Mouse (Mus musculus) adrenal gland, postnatal 25 days (tissue): ENCODE measurements around the gene Calm2. TPM values are rescaled to one million over a fixed set of nuclear protein-coding genes. Genes with fewer than 3 reads are reported as not detected.

Experiments
- DNase-seq: peaks from one replicate; pipeline ENCODE4 v3.0.0; 2021; ENCODE audit warnings: mixed read lengths
- total RNA-seq: library from RNA; stranded (reverse); gene quantifications from 2 replicates; pipeline ENCODE4 v1.2.3, GENCODE M21; 2021

The Calm2 gene
- total RNA-seq, 1 experiment from 2014 or later = 582 TPM

DNA sequence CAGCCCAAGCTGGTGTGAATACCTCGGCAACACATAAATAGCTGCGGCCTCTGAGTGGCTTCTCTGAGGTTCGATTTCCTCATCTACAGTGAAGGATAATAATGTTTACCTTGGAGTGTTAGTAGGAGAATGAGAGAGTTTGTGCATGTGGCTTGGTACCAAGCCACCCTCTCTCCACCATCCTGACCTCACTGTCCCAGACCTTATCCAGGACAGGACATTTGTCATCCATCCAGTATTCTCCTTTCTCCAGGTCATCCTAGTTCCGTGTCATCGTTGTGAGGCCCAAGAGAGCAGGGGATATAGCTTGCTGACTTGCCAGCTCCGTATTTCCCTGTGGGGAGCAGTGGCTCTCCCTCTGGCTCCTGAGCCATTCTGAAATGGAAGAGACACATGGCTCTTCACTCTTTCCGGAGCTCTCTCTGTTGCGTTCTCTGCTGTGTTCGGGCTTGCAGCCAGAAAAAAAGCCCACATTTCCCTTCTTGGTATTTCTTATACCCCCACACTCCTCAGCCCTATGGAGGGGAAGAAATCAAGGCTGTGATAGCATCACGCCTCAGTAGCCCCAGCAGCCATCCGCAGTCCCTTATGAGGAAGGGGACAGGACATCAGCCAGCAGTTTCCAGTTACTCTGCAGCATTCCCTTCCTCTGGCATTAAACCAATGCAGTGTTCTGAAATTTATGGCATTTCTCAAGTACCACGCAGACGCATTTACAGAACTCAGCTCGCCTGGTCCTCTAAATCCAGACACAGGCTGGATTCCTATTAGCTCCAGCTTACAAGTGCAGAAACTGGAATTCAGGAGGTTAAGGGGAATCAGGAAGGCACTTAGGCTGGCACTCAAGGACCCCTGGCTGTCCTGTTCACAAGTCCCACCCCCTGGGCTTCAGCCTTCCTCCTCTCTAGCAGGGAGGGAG, 13.3 kb upstream of the Calm2 start:
- DNase-seq = no peak

DNA sequence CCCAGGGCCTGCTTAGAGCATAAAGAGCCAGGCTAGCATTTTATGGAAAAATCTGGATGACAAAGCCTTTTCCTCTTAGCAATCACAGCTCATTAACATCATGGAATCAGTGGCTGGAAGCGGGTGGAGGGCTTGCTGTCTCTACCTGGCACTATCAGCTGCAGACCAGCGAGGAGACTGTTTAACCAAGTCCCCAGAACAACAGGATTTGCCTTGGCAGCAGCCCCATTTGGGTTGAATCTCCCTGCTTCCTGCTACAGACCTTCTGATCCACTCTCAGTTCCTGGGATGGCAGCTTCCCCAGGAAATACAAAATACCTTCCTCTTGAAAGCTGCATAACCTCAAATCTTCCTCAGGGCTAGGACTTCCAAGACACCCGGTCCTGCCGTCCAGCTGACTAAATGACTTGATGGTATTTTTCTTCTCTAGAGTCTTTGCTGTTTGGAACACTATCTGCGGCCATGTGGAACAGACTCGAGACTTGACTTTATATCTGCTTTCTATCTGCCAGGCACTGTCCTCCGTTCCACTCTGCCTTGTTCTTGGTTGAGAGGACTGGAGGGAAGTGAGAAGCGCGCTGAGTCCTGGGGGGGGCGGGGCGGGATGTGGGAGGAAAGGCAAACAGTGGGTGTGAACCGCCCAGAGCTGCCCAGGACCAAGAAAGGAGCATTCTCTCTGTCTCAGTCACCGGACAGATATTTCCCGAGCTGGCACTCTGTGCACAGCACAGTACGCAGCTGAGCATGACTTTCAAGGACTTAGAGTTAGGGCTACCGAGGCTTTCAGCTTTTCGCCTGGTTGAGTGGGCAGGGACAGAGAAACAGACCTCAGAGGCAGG, 12.4 kb upstream of the Calm2 start:
- peak; percentile 65 for DNase-seq

DNA sequence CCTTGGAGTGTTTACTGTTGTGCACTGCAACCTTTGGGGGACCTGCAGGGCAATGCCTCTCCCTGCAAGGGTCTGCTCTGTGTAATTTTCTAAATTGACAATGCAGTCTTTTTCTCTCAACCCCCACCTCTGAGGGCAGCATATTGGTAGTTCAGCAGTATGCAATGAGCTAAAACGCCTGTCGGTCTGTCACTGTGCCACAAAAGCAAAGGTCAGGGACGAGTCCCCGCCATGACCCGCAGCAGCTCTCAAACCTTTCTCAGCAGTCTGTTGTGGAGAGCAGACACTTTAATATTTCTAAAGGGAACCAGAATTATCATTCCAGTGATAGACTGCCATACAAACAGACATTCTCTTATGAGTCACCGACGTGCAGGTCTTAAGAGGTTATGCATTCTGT, 11.2 kb upstream of the Calm2 start:
- DNase-seq = peak; percentile 50

DNA sequence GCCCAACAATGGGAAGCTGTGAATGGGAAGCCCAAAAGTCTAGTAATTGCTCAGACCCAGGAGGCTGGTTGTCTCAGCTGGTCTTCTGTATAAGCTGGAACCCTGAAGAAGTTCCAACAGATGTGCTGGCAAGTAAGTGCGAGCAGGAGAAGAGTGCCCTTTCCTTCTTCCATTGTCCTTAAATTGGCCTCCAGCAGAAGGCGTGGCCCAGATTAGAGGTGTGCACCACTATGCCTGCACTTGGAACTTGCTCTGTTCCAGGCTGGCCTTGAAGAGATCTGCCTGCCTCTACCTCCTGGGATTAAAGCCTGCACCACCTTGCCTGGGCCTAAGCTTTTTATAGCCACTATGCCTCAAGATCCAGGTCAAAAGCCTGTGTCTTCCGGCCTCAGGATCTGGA, 7.4 kb upstream of the Calm2 start:
- no peak for DNase-seq

DNA sequence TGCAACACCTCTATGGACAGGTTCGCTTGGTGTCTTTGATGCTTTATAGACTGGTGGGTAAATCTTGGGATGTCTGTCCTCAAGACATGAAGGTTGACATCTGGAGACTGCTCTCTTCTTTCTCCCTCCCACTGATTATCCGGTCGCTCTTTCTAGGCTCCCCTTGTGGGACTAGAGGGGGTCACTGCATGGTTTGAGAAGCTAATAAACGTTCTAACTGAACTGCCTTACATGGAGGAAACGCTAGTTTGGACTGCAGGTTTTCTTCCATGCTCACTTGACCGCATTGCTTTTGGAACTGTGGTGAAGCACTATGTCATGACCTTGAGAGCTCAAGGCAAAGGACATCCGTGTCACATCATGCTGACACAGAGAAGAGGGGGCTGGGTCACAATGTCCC, 6.6 kb upstream of the Calm2 start:
- no peak for DNase-seq

DNA sequence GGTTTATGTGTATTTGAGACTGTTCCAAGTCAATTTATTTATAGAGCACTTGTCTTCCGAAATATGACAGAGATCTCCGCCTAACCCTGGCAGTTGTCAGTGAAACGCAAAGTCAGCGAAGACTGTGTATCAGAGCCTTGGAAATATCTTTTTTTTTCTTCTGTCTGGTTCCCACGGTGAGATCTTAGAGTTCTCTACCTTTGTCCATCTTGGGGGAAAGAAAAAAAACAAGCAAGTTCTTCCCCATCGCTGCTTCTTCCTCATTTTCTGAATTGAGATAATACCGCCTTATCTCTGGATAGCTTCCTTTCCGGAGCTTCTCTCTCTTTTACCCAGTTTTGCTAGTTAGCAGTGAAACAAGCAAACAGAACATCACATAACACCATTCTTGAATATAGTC, 2.1 kb upstream of the Calm2 start:
- no peak for DNase-seq

DNA sequence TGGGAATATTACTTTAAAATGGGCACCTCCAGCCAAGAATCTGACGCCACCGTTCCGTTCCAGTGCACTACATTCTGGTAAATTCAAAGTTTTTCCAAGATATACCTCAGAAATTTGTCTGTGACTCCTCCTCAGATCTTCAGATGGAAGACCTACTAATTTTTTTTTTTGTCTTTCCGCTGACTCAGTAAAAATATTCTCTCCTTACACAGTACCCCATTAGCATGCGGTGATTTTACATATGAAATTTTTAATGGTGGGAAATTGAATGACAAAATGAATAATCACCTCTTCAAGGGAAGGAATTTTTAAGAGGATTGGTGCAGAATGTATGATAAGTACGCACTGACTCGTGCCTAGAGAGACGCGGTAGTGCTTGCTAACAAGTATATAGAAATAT, 1.6 kb upstream of the Calm2 start:
- no peak for DNase-seq

DNA sequence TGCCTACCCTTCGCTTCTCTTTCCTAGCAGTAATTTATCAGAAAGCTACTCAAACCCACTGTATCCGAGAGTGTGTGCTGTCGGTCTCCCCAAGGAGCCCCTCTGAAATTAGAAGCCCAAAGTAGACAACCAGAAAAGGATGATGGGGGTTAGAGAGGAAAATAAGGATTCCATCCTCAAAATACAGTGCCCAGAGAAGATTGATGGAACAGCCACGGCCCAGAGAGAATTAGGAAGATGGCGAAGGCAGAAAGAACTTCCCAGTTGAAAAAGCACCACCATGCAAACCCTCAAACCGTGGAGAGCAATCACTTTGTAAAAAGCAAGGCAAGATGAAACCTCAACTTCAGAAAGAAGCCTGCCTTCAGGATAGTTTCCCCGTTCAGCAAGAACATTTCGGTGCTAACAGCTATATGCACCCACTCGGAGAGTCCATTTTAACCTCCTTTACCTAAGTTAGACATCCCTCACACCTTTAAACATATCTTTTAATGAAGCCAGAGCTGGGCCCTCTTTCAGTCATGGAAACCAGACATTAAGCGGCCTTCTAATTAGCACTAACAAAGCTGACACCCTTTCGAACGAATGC, 971 bp upstream of the Calm2 start:
- no peak for DNase-seq

DNA sequence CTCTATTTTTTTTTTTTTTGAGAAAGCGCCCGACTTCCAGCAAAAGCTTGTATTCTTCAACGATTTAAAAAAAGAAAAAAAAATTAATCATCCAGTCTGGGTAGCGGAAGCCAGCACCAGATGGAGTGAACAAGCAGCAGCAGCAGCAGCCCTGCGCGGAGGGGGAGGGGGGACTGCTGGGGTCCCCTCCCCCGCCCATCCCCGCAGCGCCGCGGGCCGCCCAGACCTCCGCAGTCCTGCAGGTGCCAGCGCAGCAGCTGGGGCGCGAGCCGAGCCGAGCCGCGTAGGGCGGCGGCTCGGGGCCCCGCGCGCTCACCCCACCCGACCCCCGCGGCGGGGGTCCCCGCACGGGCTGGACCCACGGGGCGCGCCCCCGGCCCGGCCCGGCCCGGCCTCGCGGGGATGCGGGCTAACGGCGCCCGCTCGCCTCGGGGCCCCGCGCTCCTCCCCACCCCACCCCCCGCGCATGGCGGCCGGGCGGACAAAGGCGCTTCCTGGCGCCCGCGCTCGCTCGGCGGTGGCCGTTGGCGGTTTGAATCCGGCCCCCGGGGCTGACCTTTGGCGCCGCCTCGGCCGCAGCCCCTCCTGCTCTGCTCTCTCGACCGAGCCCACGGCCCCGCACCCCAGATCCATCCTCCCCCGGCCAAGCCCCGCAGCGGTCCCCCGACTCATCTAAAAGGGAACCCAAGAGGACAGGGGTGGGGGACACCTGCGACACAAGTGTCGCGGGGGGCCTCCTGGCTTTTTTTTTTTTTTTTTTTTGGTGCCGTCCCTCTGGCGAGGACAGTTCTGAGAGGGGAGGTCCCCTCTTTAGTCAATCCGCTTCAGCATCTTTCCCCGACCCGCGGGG, 593 bp downstream of the Calm2 start:
- DNase-seq = peak; percentile 73

DNA sequence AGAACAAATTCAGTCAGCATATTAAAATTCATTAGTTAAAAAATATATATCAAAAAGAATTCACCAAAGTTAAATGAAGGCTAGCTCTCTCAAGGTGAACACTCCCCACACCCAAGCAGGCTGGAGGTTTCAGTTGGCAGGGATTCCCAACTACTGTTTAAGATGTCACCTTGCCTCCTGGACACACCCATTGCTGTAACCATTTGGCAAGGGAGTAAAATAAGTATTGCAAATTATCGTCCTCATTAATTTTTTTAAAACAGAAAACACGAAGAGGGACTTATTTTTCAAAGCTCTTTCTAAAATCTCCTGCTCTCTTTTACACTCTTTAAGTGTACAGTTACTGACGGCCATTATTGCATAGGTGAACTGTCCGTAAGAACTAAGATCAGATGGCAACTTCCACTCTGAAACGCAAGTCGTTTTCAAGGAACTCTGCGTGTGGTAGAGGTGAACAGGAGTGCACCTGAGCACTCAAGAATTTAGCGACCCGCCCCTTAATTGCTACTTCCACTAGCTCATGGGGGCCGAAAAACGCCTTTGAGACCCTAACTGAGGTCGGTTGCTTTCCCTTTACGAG, 1.3 kb downstream of the Calm2 start:
- no peak for DNase-seq

DNA sequence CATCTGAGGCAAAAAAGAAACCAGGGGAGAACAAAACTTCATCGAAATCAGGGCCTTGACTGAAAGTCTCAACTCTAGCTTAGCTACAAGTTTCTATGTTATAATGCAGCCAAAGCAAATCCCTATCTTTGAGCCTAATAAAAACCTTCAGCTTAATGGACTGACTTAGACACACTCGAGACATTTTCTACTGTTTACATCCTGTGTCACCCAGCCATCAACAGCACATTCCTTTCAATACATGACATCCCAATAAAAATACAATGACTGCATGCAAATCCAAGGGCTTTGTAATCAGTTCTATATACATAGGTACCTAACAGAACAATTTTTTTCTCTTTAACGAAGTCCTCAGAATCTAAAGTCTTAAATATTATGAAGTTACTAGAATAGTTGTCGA, 2.0 kb downstream of the Calm2 start:
- no peak for DNase-seq

DNA sequence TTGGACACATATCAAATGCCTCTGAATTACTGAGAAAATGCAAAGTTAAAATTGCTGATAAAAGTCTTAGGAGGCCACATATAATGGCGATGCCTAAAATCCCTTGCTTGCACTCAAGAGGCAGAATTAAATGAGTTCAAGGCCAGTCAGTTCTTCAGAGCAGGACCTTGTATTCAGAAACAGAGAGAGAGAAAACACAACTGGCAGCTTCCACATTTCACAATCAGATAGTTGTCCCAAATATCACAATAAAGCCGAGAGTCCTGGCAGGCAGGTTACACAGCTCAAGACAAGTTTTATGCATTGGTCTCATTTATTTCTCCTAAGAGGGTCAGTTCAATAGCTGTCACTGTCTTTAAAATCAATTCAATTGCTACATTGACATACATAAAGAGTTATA, 5.2 kb downstream of the Calm2 start:
- no peak for DNase-seq

DNA sequence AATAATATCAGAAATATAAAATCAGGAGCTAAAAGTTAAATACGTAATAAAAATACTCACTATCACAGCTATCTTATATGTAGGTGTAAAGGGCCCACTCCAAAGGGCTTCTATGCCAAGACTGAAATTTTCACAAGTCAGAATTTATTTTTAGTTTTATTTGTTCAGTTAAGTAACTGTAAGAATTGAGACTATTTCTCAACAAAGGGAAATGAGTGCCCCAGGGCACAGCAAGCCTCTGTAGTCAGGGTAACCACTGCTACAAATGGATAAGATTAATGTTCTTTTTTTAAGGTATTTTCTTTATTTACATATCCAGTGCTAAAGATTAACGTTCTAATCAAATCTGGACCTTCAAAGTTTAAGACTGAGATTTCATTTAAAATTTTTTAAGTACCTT, 7.3 kb downstream of the Calm2 start:
- no peak for DNase-seq

DNA sequence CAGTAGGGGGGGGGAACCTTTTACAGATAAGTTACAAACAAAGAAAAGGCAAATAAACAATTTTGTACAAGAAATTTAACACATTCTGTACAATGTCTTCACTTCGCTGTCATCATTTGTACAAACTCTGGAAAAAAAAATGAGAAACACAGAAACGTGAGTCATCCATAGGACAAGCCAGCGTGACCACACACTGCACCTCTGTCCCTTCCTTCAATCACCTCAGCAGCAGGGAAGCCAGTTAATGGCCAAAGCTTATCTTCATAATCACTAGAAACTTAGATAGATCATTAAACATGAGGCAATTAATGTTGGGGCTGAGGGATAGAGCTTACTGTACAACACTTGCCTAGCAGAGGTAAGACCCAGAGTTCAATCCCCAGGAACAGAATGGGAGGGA, 12.8 kb downstream of the Calm2 start:
- no peak for DNase-seq

DNA sequence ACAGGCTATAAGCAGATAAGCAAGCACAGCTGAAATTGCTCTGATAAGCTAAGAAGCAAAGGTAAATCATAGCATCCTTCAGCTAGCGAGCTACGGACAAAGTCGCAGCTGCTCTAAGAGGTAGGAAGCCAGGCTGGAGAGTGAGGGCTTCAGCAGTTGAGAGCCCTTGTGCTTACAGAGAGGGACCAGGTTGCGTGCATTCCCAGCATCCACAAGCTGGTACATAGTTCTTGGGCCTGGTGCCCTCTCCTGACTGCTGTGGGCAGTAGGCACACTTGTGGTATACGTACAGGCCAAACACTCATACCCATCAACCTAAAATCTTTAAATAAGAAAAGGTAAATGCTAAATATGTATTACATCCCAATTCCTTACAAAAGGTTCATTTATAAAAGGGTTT, 14.0 kb downstream of the Calm2 start:
- DNase-seq = no peak

DNA sequence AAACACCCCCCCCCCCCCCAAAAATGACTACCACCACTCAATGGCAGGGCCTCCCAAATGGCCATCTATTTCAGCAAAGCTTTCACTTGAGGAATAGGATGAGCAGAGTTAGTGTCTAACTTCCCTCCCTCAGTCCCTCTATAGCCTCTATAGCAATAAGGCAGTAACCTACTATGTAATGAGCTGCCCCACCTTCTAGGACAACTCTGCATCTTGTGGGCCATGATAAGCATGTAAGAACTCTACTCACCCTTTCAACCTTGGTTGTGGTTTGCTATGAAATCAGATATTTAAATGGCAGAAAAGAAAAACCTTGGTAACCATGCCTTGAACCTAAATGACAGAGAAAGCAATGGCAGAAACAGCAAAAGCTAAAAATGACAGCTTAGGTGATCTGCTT, 14.4 kb downstream of the Calm2 start:
- DNase-seq = no peak

DNA sequence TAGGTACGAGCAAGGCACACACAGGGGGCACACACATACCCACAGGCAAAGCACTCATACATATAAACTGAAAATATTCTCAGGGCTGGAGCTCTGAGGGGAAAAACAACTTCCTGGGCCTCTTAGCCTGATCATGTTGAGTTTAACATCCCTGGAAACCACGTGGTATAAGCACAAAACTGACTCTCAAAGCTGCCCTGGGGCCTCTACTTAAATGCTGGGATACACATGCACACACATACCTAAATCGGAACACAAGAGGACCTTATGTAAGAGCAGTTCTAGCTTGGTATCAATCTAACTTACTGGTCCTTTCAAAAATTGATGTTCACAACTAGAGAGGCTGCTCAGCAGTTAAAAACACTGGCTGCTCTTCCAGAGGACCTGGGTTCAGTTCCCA, 17.3 kb downstream of the Calm2 start:
- no peak for DNase-seq

DNA sequence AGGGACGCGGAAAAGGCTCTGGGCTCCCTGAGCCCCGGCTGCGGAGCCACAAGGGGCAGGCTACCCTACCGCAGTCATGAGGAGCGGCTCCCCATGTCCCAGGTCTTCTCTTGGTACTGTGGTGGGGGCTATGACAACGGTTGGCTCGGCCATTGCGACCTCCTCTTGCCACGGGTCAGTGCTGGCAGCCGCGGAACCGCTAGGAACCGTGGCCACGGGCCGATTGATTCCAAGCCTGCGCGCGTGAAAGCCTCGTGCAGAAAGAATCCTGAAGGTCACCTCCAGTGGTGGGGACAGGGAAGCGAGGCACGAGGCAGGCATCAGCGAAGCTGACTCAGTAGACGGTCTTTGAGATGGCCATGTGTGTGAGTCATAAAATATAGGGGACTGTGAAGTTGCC, 19.2 kb downstream of the Calm2 start, which contains the start of gene Stpg4:
Gene Stpg4 (minus strand): TSS at position 231 of the 400 bp plus-strand sequence.
- no peak for DNase-seq

DNA sequence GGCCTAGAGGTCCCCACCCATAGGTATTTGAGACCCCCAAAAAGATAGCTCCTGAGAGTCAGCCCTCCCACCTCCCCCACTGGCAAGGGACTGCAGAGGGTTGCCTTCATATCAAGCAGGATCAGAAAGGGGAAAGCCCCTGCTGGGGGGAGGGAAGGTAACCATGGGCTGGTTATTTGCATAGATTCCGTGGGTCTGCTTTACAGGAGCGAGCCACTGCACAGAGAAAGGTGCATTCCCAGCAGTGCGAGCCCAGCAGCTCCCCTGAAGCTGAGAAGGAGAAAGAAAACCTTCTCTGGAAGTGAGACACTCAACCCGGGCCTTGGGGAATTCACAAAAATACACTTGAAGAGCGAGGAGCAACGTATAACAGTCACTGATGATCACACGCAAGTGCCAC, 28.7 kb downstream of the Calm2 start:
- DNase-seq = no peak

DNA sequence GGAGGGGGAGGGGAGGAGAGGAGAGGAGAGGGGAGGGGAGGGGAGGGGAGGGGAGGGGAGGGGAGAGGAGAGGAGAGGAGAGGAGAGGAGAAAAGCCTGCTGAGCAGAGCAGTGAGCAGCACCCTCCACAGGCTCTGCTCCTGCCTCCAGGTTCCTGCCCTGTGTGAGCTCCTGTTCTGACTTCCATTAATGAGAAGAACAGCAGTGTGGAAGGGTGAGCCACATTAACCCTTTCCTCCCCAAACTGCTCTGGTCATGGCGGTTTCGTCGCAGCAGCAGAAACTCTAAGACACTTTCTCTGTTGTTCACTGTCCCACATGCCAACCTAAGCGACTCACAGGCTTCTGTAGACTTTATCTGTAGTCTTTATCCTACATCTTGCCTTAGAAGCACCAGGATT, 40.1 kb downstream of the Calm2 start:
- no peak for DNase-seq

DNA sequence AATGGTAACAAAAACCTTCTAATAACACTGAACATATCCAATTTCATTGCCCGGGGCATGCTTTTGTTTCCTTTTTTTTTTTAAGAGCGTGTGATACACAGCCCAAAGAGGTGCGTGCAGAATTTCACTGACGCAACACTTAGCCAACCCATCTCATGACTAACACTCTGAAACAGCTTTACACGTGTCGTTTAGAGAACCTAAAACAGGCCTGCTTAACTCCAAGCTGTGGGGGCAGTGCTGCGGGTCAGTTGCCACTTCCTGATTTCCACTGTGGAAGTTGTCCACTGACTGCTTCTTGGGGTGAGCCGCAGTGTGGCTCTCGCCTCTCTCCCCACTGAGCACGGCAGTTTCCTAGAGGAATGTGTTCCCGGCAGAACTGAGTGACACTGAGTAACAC, 41.2 kb downstream of the Calm2 start:
- no peak for DNase-seq

DNA sequence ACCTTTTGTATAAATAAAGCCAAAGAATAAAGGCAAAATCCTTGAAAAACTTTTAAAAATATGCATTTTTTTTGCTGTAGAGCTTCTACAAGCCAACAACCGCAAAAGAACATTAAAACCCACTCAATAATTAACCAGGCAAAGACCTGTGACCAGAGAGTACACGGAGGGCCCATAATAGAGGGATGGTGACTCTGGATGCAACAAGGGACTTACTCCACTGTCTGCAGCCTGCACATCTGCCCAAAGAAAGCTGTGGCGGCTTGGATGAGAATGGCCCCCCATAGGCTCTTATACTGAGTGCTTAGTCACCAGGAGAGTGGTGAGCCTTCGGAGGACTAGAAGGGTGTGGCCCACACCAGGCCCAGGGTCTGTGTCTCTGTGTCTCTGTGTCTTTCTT, 43.3 kb downstream of the Calm2 start:
- DNase-seq = no peak
